Mouse (Mus musculus): ENCODE data around the gene 4921517D22Rik. TPM values are rescaled to one million over a fixed set of nuclear protein-coding genes. Genes with fewer than 3 reads are reported as not detected.

Gene 4921517D22Rik
- not detected in 2 replicates for total RNA-seq (2012; rRNA removed)

DNA sequence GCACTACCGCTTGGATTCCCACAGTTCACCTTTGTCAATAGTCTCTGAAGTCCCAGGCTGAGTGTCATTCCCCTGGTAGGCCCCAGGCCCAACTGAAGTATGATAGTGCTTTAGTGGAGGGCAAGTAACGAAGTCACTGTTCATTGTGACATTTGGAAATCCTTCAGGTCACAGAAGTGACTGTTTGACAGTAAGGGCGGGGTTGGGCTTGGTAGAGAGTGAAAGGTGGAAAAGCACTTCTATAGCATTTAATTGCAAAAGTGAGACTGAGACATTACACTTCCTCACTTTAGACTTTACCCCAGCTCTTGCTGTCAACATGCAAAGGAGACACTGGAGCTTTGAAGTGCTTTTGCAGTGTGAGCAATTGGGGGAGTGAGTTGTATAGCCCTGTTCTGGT is at the start of gene 4921517D22Rik:
Gene 4921517D22Rik (minus strand): TSS at position 101 of the 400 bp plus-strand sequence.
- Histone ChIP-seq H3K9ac (ENCODE audit: insufficient read depth, low read depth, low read length, poor library complexity, severe bottlenecking) (no peak within 1 kb of the TSS), H3K27ac (ENCODE audit: insufficient read depth, low read depth, low read length, poor library complexity, severe bottlenecking) (no peak within 1 kb of the TSS), H3K9me3 (ENCODE audit: control insufficient read depth, insufficient read depth, low read depth, low read length) (no peaks in the 10 kb centered on the region), H3K4me1 (ENCODE audit: control insufficient read depth in 2 of 2, insufficient read depth in 2 of 2, low read length in 2 of 2, poor library complexity in 1 of 2) (peaks cover 0 to 2% of the 10 kb centered on the region in 2 experiments; a peak in 1 of 4 replicates), H3K36me3 (ENCODE audit: control insufficient read depth, insufficient read depth, low read length, poor library complexity, severe bottlenecking) (no peaks in the 10 kb centered on the region), H3K4me3 (ENCODE audit: insufficient read depth in 1 of 2, low read depth in 1 of 2, low read length in 2 of 2, poor library complexity in 1 of 2, severe bottlenecking in 1 of 2) (no peak within 1 kb of the TSS)
- no peak for DNase-seq (ENCODE audit: low read depth, low spot score)
- TF ChIP-seq ZC3H11A (IDR thresholded peaks at IDR 0.05; ENCODE audit: borderline replicate concordance, low read depth, low read length) (no peak), MAFK (IDR thresholded peaks at IDR 0.05; ENCODE audit: insufficient read depth, low read depth, low read length) (no peak), ZNF384 (IDR thresholded peaks at IDR 0.05; ENCODE audit: low read depth, low read length) (no peak)
- in situ Hi-C loops (cut with MboI; ENCODE audit: low sequenced_read_pairs in 2 of 2, unreplicated experiment in 2 of 2): no loop called here

DNA sequence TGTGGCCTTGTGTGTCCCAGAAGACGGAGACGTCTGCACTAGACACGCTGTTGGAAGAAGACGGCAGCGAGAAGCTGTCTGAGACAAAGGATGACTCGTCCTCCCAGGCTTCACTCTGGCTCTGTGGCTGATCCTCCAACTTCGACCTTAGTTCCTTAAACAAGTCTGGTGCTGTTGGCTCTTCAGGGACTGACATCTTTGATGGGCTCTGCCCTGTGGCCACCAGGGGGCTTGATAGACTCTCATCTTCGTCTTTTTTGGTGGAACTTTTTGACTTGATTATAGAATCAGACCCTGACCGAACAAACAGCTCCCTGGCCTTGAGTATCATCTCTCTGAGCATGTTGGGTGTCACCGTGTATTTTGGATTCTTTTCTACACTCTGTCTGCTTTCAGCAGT is 47.8 kb upstream of the 4921517D22Rik start:
- Histone ChIP-seq H3K9ac (ENCODE audit: insufficient read depth, low read depth, low read length, poor library complexity, severe bottlenecking) (no peak overlapping the region), H3K27ac (ENCODE audit: insufficient read depth, low read depth, low read length, poor library complexity, severe bottlenecking) (no peak overlapping the region), H3K4me1 (ENCODE audit: control insufficient read depth in 2 of 2, insufficient read depth in 2 of 2, low read length in 2 of 2, poor library complexity in 1 of 2) (no peaks in the 10 kb centered on the region), H3K4me3 (ENCODE audit: insufficient read depth in 1 of 2, low read depth in 1 of 2, low read length in 2 of 2, poor library complexity in 1 of 2, severe bottlenecking in 1 of 2) (no peak overlapping the region), H3K36me3 (ENCODE audit: control insufficient read depth, insufficient read depth, low read length, poor library complexity, severe bottlenecking) (no peaks in the 10 kb centered on the region), H3K9me3 (ENCODE audit: control insufficient read depth, insufficient read depth, low read depth, low read length) (no peaks in the 10 kb centered on the region)
- no peak for DNase-seq (ENCODE audit: low read depth, low spot score)
- TF ChIP-seq ZC3H11A (IDR thresholded peaks at IDR 0.05; ENCODE audit: borderline replicate concordance, low read depth, low read length) (0 out of 2 replicates have a peak, but pooled peaks have one; percentile 6), ZNF384 (IDR thresholded peaks at IDR 0.05; ENCODE audit: low read depth, low read length) (no peak)
- in situ Hi-C loops (cut with MboI; ENCODE audit: low sequenced_read_pairs in 2 of 2, unreplicated experiment in 2 of 2): no loop called here

DNA sequence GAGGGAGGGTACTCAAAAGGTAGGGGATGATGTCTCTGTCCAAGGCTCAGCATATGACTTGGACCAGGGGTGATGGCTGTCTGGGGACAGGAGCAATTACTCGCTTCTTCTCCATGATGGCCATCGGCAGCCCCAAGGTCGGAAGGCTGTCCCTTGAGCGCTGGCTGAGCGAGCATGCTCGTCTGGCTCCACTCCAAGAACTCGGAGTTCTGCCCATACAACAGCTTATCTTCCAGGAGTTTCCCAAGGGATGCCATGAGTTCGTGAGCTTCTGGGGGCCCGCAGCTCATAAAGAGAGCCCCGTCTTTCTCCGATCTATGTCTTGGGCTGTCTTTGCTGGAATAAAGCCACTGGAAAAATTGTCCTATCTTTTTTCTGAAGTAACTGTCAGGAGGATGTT is 47.2 kb upstream of the 4921517D22Rik start:
- no peak for TF ChIP-seq ZC3H11A (IDR thresholded peaks at IDR 0.05; ENCODE audit: borderline replicate concordance, low read depth, low read length)
- TF ChIP-seq CHD2 (IDR thresholded peaks at IDR 0.05; ENCODE audit: low read depth, low read length): no peak
- no peak for TF ChIP-seq ZNF384 (IDR thresholded peaks at IDR 0.05; ENCODE audit: low read depth, low read length)
- TF ChIP-seq MAFK (IDR thresholded peaks at IDR 0.05; ENCODE audit: insufficient read depth, low read depth, low read length): no peak
- TF ChIP-seq HCFC1 (IDR thresholded peaks at IDR 0.05; ENCODE audit: borderline replicate concordance, insufficient read depth, low read length): no peak
- no peak for DNase-seq (ENCODE audit: low read depth, low spot score)
- H3K4me3 ChIP-seq (ENCODE audit: insufficient read depth in 1 of 2, low read depth in 1 of 2, low read length in 2 of 2, poor library complexity in 1 of 2, severe bottlenecking in 1 of 2): no peak overlapping the region
- no peaks in the 10 kb centered on the region for H3K36me3 ChIP-seq (ENCODE audit: control insufficient read depth, insufficient read depth, low read length, poor library complexity, severe bottlenecking)
- no peaks in the 10 kb centered on the region for H3K9me3 ChIP-seq (ENCODE audit: control insufficient read depth, insufficient read depth, low read depth, low read length)
- H3K4me1 ChIP-seq (ENCODE audit: control insufficient read depth in 2 of 2, insufficient read depth in 2 of 2, low read length in 2 of 2, poor library complexity in 1 of 2): no peaks in the 10 kb centered on the region
- H3K9ac ChIP-seq (ENCODE audit: insufficient read depth, low read depth, low read length, poor library complexity, severe bottlenecking): no peak overlapping the region
- H3K27ac ChIP-seq (ENCODE audit: insufficient read depth, low read depth, low read length, poor library complexity, severe bottlenecking): no peak overlapping the region
- in situ Hi-C loops (cut with MboI; ENCODE audit: low sequenced_read_pairs in 2 of 2, unreplicated experiment in 2 of 2): no loop called here

DNA sequence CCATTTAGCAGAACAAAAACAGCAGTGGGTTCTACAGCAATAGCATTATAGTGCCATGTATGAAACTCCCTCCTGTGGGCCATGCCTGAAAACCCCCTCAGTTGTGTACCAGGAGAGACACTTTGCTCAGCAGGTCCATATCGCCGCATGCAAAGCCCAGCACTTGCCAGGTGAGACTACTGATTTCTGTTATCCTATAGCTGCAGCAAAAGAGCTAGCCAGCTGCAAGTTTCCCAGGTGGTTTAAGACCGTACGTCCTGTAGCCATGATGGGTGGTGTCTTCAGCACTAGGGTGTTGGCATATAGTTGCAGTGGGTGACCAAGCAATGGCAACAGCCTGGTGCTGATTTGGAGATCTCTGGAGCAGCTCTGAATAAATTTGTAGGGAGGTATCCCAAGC is 45.5 kb upstream of the 4921517D22Rik start:
- in situ Hi-C loops (cut with MboI; ENCODE audit: low sequenced_read_pairs in 2 of 2, unreplicated experiment in 2 of 2): no loop called here
- peaks cover 3 to 9% of the 10 kb centered on the region in 2 experiments; a peak in 3 of 4 replicates for H3K4me1 ChIP-seq (ENCODE audit: control insufficient read depth in 2 of 2, insufficient read depth in 2 of 2, low read length in 2 of 2, poor library complexity in 1 of 2)
- no peak overlapping the region for H3K27ac ChIP-seq (ENCODE audit: insufficient read depth, low read depth, low read length, poor library complexity, severe bottlenecking)
- TF ChIP-seq HCFC1 (IDR thresholded peaks at IDR 0.05; ENCODE audit: borderline replicate concordance, insufficient read depth, low read length): no peak
- no peak for TF ChIP-seq MAFK (IDR thresholded peaks at IDR 0.05; ENCODE audit: insufficient read depth, low read depth, low read length)
- no peak for TF ChIP-seq CHD2 (IDR thresholded peaks at IDR 0.05; ENCODE audit: low read depth, low read length)
- TF ChIP-seq ZC3H11A (IDR thresholded peaks at IDR 0.05; ENCODE audit: borderline replicate concordance, low read depth, low read length): no peak
- TF ChIP-seq ZNF384 (IDR thresholded peaks at IDR 0.05; ENCODE audit: low read depth, low read length): no peak
- DNase-seq (ENCODE audit: low read depth, low spot score): no peak
- no peaks in the 10 kb centered on the region for H3K9me3 ChIP-seq (ENCODE audit: control insufficient read depth, insufficient read depth, low read depth, low read length)
- no peak overlapping the region for H3K9ac ChIP-seq (ENCODE audit: insufficient read depth, low read depth, low read length, poor library complexity, severe bottlenecking)
- H3K36me3 ChIP-seq (ENCODE audit: control insufficient read depth, insufficient read depth, low read length, poor library complexity, severe bottlenecking): no peaks in the 10 kb centered on the region
- H3K4me3 ChIP-seq (ENCODE audit: insufficient read depth in 1 of 2, low read depth in 1 of 2, low read length in 2 of 2, poor library complexity in 1 of 2, severe bottlenecking in 1 of 2): no peak overlapping the region

DNA sequence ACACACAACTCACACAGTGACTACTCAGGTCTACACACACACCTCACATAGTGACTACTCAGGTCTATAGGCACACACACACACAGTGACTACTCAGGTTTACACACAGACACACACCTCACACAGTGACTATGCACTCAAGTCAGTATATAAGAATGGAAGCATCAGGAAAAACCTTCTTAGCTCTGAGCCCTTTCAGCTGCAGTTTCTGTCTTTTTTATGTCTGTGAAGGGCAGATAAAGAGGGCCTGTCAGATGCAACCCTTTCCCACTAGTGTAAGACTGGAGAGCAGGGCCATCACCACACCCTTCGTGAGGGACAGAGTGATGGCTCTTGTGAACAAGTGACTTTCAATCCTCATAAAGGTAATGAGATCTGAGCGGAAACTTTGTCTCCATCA is 44.5 kb upstream of the 4921517D22Rik start:
- no peaks in the 10 kb centered on the region for H3K36me3 ChIP-seq (ENCODE audit: control insufficient read depth, insufficient read depth, low read length, poor library complexity, severe bottlenecking)
- H3K4me3 ChIP-seq (ENCODE audit: insufficient read depth in 1 of 2, low read depth in 1 of 2, low read length in 2 of 2, poor library complexity in 1 of 2, severe bottlenecking in 1 of 2): no peak overlapping the region
- no peaks in the 10 kb centered on the region for H3K9me3 ChIP-seq (ENCODE audit: control insufficient read depth, insufficient read depth, low read depth, low read length)
- H3K9ac ChIP-seq (ENCODE audit: insufficient read depth, low read depth, low read length, poor library complexity, severe bottlenecking): no peak overlapping the region
- no peak for TF ChIP-seq MAFK (IDR thresholded peaks at IDR 0.05; ENCODE audit: insufficient read depth, low read depth, low read length)
- no peak for TF ChIP-seq CHD2 (IDR thresholded peaks at IDR 0.05; ENCODE audit: low read depth, low read length)
- H3K4me1 ChIP-seq (ENCODE audit: control insufficient read depth in 2 of 2, insufficient read depth in 2 of 2, low read length in 2 of 2, poor library complexity in 1 of 2): peaks cover 4 to 13% of the 10 kb centered on the region in 2 experiments; a peak in 3 of 4 replicates
- DNase-seq (ENCODE audit: low read depth, low spot score): no peak
- H3K27ac ChIP-seq (ENCODE audit: insufficient read depth, low read depth, low read length, poor library complexity, severe bottlenecking): no peak overlapping the region
- in situ Hi-C loops (cut with MboI; ENCODE audit: low sequenced_read_pairs in 2 of 2, unreplicated experiment in 2 of 2): no loop called here

All from ES-E14 (cell line).